Mouse (Mus musculus): ENCODE data around the gene Snrpn. TPM values are rescaled to one million over a fixed set of nuclear protein-coding genes. Genes with fewer than 3 reads are reported as not detected.

The Snrpn gene
- polyA plus RNA-seq, 1 experiment, result 25.9 TPM

DNA sequence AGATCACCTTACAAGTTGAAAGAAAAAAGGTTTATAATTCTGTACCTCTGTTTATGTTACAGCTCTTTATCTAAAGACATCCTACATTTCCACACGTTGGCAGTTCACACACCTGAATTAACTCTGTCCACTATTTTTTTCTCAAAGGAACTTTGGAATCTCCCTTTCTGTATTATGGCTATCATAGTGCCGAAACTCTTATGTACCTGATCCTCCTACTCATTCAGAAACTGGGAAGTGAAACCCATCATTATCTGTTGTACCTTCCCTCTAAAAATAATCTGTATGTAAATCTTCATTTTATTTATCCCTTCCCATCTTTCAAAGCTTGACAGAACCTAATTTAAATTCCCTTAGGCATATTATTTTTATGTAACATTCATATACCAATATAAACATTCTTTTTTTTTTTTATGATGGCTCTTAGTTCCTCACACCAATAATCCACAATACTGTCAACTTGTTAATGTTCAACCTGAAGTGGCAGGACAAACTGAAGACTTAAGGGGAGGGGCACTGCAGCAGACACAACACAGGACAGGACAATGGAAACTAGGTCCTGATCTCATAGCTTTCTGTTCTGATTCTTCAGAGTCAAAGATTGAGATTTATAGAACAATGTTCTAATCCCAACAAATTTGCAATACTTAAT lies 17.5 kb downstream of the Snrpn start:
- Histone ChIP-seq H3K79me2 (ENCODE audit: control insufficient read depth, insufficient read depth) (no peaks in the 10 kb centered on the region), H3K4me3 (no peak overlapping the region), H3ac (ENCODE audit: control insufficient read depth, insufficient read length) (no peak overlapping the region), H3K27me3 (ENCODE audit: control insufficient read depth, insufficient read depth, insufficient read length) (no peaks in the 10 kb centered on the region), H3K36me3 (ENCODE audit: control insufficient read depth, insufficient read depth) (no peaks in the 10 kb centered on the region), H3K4me2 (ENCODE audit: low read depth) (no peak overlapping the region)
- TF ChIP-seq TCF12 (IDR thresholded peaks at IDR 0.05; ENCODE audit: insufficient read depth, poor library complexity, severe bottlenecking) (no peak), TCF3 (IDR thresholded peaks at IDR 0.05; ENCODE audit: insufficient read length, low read depth) (no peak), MYOD1 (IDR thresholded peaks at IDR 0.05; ENCODE audit: control insufficient read depth in 1 of 3, insufficient read length in 2 of 3, low read depth in 2 of 3) (no peak), E2F4 (IDR thresholded peaks at IDR 0.05; ENCODE audit: insufficient read depth) (no peak), SRF (IDR thresholded peaks at IDR 0.05; ENCODE audit: control insufficient read depth, insufficient read length, low read depth) (no peak), MAX (IDR thresholded peaks at IDR 0.05; ENCODE audit: low read depth) (no peak), MYOG (IDR thresholded peaks at IDR 0.05; ENCODE audit: control insufficient read depth in 1 of 3, insufficient read depth in 1 of 3, insufficient read length in 2 of 3, low read depth in 2 of 3) (no peak), CEBPB (IDR thresholded peaks at IDR 0.05; ENCODE audit: insufficient read depth, poor library complexity, severe bottlenecking) (no peak), POLR2AphosphoS2 (IDR thresholded peaks at IDR 0.05; ENCODE audit: insufficient read length, low read depth) (no peak), POLR2A (IDR thresholded peaks at IDR 0.05; ENCODE audit: insufficient read length, low read depth) (no peak), USF1 (IDR thresholded peaks at IDR 0.05; ENCODE audit: low read depth) (no peak), REST (IDR thresholded peaks at IDR 0.05; ENCODE audit: insufficient read depth, insufficient read length) (no peak)

DNA sequence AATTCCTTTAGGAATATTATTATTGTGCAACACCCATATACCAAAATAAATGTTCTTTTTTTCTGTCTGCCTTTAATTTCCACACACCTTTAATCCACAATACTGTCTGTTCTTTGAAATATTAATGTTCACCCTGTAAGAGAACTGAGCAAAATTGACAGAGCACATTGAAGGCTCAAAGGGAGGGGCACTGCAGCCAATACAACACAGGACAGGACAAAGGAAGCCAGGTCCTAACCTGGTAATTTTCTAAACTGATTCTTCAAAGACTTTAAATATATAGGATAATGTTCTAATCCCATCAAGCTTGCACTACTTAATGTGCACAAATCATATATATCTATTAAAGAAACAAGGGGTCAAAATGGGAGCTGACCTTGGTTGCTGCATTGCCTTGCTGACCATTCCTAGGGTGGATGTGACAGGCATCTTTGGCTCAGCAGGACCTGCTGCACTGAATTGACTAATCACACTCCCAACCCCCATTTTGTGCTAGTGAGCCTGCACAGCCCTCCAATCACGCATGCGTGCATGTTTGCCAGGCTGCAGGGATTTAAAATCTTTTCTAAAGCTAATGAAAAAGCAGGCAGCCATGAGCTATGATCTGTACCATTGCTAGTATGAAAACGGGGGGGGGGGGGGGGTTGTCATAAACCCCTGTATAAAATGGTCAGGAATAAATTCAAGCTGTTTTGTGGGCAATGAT lies 42.7 kb downstream of the Snrpn start:
- TF ChIP-seq TCF3 (IDR thresholded peaks at IDR 0.05; ENCODE audit: insufficient read length, low read depth) (no peak), TCF12 (IDR thresholded peaks at IDR 0.05; ENCODE audit: insufficient read depth, poor library complexity, severe bottlenecking) (no peak), MYOD1 (IDR thresholded peaks at IDR 0.05; ENCODE audit: control insufficient read depth in 1 of 3, insufficient read length in 2 of 3, low read depth in 2 of 3) (no peak), MYOG (IDR thresholded peaks at IDR 0.05; ENCODE audit: control insufficient read depth in 1 of 3, insufficient read depth in 1 of 3, insufficient read length in 2 of 3, low read depth in 2 of 3) (no peak), SRF (IDR thresholded peaks at IDR 0.05; ENCODE audit: control insufficient read depth, insufficient read length, low read depth) (no peak), POLR2AphosphoS2 (IDR thresholded peaks at IDR 0.05; ENCODE audit: insufficient read length, low read depth) (no peak), E2F4 (IDR thresholded peaks at IDR 0.05; ENCODE audit: insufficient read depth) (no peak), MAX (IDR thresholded peaks at IDR 0.05; ENCODE audit: low read depth) (no peak), REST (IDR thresholded peaks at IDR 0.05; ENCODE audit: insufficient read depth, insufficient read length) (no peak), POLR2A (IDR thresholded peaks at IDR 0.05; ENCODE audit: insufficient read length, low read depth) (no peak)
- H3K36me3 ChIP-seq (ENCODE audit: control insufficient read depth, insufficient read depth), result no peaks in the 10 kb centered on the region
- no peaks in the 10 kb centered on the region for H3K79me2 ChIP-seq (ENCODE audit: control insufficient read depth, insufficient read depth)
- no peak overlapping the region for H3K4me3 ChIP-seq
- H3K4me2 ChIP-seq (ENCODE audit: low read depth), result no peak overlapping the region
- H3ac ChIP-seq (ENCODE audit: control insufficient read depth, insufficient read length), result no peak overlapping the region
- no peaks in the 10 kb centered on the region for H3K27me3 ChIP-seq (ENCODE audit: control insufficient read depth, insufficient read depth, insufficient read length)

DNA sequence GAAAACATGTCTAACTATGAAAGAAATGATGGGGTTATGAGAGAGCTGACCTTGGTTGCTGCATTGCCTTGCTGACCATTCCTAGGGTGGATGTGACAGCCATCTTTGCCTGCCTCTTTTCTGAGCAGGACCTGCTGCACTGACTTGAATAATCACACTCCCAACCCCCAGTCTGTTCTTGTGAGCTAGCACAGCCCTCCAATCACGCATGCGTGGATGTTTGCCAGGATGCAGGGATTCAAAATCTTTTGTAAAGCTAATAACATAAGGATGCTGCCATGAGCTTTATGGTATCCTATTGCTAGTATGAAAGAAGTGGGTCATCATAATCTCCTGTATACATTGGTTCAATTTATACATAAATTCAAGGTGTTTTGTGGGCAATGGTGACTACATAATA lies 63.7 kb downstream of the Snrpn start:
- Histone ChIP-seq H3K4me2 (ENCODE audit: low read depth) (no peak overlapping the region), H3K27me3 (ENCODE audit: control insufficient read depth, insufficient read depth, insufficient read length) (no peaks in the 10 kb centered on the region), H3K79me2 (ENCODE audit: control insufficient read depth, insufficient read depth) (no peaks in the 10 kb centered on the region), H3ac (ENCODE audit: control insufficient read depth, insufficient read length) (no peak overlapping the region), H3K4me3 (no peak overlapping the region), H3K36me3 (ENCODE audit: control insufficient read depth, insufficient read depth) (no peaks in the 10 kb centered on the region)
- TF ChIP-seq POLR2AphosphoS2 (IDR thresholded peaks at IDR 0.05; ENCODE audit: insufficient read length, low read depth), result no peak
- no peak for TF ChIP-seq E2F4 (IDR thresholded peaks at IDR 0.05; ENCODE audit: insufficient read depth)
- no peak for TF ChIP-seq TCF3 (IDR thresholded peaks at IDR 0.05; ENCODE audit: insufficient read length, low read depth)
- TF ChIP-seq SRF (IDR thresholded peaks at IDR 0.05; ENCODE audit: control insufficient read depth, insufficient read length, low read depth), result no peak
- no peak for TF ChIP-seq MYOG (IDR thresholded peaks at IDR 0.05; ENCODE audit: control insufficient read depth in 1 of 3, insufficient read depth in 1 of 3, insufficient read length in 2 of 3, low read depth in 2 of 3)
- TF ChIP-seq MYOD1 (IDR thresholded peaks at IDR 0.05; ENCODE audit: control insufficient read depth in 1 of 3, insufficient read length in 2 of 3, low read depth in 2 of 3), result no peak
- no peak for TF ChIP-seq USF1 (IDR thresholded peaks at IDR 0.05; ENCODE audit: low read depth)

DNA sequence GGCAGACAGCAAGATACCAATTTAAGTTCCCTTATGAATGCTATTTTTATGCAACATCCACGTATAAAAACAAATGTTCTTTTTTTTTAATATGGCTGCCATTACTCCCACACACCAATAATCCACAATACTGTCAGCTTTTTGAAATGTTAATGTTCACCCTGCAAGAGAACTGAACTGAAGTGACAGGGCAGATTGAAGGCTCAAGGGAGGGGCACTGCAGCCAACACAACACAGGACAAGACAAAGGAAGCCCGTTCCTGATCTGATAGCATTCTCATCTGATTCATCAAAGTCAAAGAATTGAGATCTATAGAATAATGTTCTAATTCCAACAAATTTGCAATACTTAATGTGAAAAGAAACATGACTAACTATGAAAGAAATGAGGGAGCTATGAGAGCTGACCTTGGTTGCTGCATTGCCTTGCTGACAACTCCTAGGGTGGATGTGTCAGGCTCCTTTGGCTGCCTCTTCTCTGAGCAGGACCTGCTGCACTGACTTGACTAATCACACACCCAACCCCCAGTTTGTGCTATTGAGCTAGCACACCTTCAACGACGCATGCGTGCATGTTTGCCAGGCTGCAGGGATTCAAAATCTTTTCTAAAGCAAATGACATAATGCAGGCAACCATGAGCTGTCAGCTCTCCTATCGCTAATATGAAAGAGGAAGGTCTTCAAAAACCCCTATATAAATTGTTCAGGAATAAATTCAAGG lies 92.4 kb downstream of the Snrpn start:
- no peak overlapping the region for H3K4me2 ChIP-seq (ENCODE audit: low read depth)
- H3K36me3 ChIP-seq (ENCODE audit: control insufficient read depth, insufficient read depth), result no peaks in the 10 kb centered on the region
- H3K79me2 ChIP-seq (ENCODE audit: control insufficient read depth, insufficient read depth), result no peaks in the 10 kb centered on the region
- H3ac ChIP-seq (ENCODE audit: control insufficient read depth, insufficient read length), result no peak overlapping the region
- H3K4me3 ChIP-seq, result no peak overlapping the region
- no peaks in the 10 kb centered on the region for H3K27me3 ChIP-seq (ENCODE audit: control insufficient read depth, insufficient read depth, insufficient read length)
- TF ChIP-seq POLR2A (IDR thresholded peaks at IDR 0.05; ENCODE audit: insufficient read length, low read depth), result no peak
- TF ChIP-seq TCF3 (IDR thresholded peaks at IDR 0.05; ENCODE audit: insufficient read length, low read depth), result no peak

Data from myocyte (in vitro differentiated cells).